Mouse (Mus musculus) brain, embryonic 14.5 days (tissue): Measurements from ENCODE around the gene Foxe3.

Source experiments
- CTCF ChIP-seq: fragments of 200-500 bp; IDR thresholded peaks from 2 replicates; pipeline ENCODE4 v1.5.1; 2012; ENCODE audit warnings: inconsistent platforms, mild to moderate bottlenecking, moderate library complexity, borderline replicate concordance; ENCODE audit not compliant: insufficient read depth, insufficient read length; ENCODE audit errors: extremely low read depth
- POLR2A ChIP-seq: fragments of 200-500 bp; IDR thresholded peaks from 2 replicates; pipeline ENCODE4 v1.6.1; 2012; ENCODE audit warnings: mild to moderate bottlenecking, inconsistent platforms, borderline replicate concordance; ENCODE audit not compliant: poor library complexity, insufficient read depth, insufficient read length, severe bottlenecking; ENCODE audit errors: extremely low read depth

GRCm38 (mm10) chr4:114958231-114958630 is 32.4 kb upstream of the Foxe3 start:
- TF ChIP-seq CTCF (no peak), POLR2A (no peak)
